Mouse (Mus musculus) myocyte (in vitro differentiated cells): ENCODE measurements around the gene Zfp729b. TPM values are rescaled to one million over a fixed set of nuclear protein-coding genes. Genes with fewer than 3 reads are reported as not detected.

Experiments
- H3K27me3 ChIP-seq: one replicate; pipeline ENCODE4 v1.6.1; 2011; ENCODE audit not compliant: control insufficient read depth, insufficient read depth, insufficient read length
- H3K36me3 ChIP-seq: one replicate; pipeline ENCODE4 v1.6.1; 2011; ENCODE audit not compliant: control insufficient read depth, insufficient read depth
- H3K4me2 ChIP-seq: one replicate; pipeline ENCODE4 v1.6.1; 2011; ENCODE audit warnings: low read depth, control low read depth
- H3K4me3 ChIP-seq: one replicate; pipeline ENCODE4 v1.5.1; 2011; ENCODE audit warnings: mild to moderate bottlenecking, control low read depth, moderate library complexity
- H3K79me2 ChIP-seq: one replicate; pipeline ENCODE4 v1.6.1; 2011; ENCODE audit not compliant: control insufficient read depth, insufficient read depth
- H3ac ChIP-seq: one replicate; pipeline ENCODE4 v1.6.1; 2011; ENCODE audit not compliant: control insufficient read depth, insufficient read length
- CEBPB ChIP-seq: IDR thresholded peaks from 2 replicates; pipeline ENCODE4 v1.6.1; 2011; ENCODE audit warnings: mild to moderate bottlenecking, moderate library complexity; ENCODE audit not compliant: poor library complexity, insufficient read depth, severe bottlenecking
- E2F4 ChIP-seq: IDR thresholded peaks from one replicate; pipeline ENCODE4 v1.6.1; 2011; ENCODE audit warnings: mild to moderate bottlenecking, control low read depth, moderate library complexity; ENCODE audit not compliant: insufficient read depth
- MAX ChIP-seq: IDR thresholded peaks from one replicate; pipeline ENCODE4 v1.6.1; 2011; ENCODE audit warnings: low read depth, mild to moderate bottlenecking, control low read depth
- MYOD1 ChIP-seq, 3 experiments: IDR thresholded peaks; one replicate each; pipeline ENCODE4 v1.6.1; 2011; ENCODE audit warnings: control low read depth in 2 of 3, low read depth in 2 of 3, mild to moderate bottlenecking in 2 of 3, moderate library complexity in 1 of 3; ENCODE audit not compliant: insufficient read length in 2 of 3, control insufficient read depth in 1 of 3
- MYOG ChIP-seq, 3 experiments: IDR thresholded peaks; one replicate each; pipeline ENCODE4 v1.6.1; 2011; ENCODE audit warnings: control low read depth in 2 of 3, low read depth in 2 of 3, mild to moderate bottlenecking in 2 of 3; ENCODE audit not compliant: insufficient read length in 2 of 3, control insufficient read depth in 1 of 3, insufficient read depth in 1 of 3
- POLR2A ChIP-seq: IDR thresholded peaks from one replicate; pipeline ENCODE4 v1.6.1; 2011; ENCODE audit warnings: low read depth, mild to moderate bottlenecking, control low read depth, moderate library complexity; ENCODE audit not compliant: insufficient read length
- POLR2AphosphoS2 ChIP-seq: IDR thresholded peaks from one replicate; pipeline ENCODE4 v1.6.1; 2011; ENCODE audit warnings: low read depth, control low read depth; ENCODE audit not compliant: insufficient read length
- REST ChIP-seq: IDR thresholded peaks from one replicate; pipeline ENCODE4 v1.6.1; 2011; ENCODE audit warnings: mild to moderate bottlenecking, control low read depth, moderate library complexity; ENCODE audit not compliant: insufficient read depth, insufficient read length
- SRF ChIP-seq: IDR thresholded peaks from one replicate; pipeline ENCODE4 v1.6.1; 2011; ENCODE audit warnings: low read depth; ENCODE audit not compliant: control insufficient read depth, insufficient read length
- TCF12 ChIP-seq: IDR thresholded peaks from one replicate; pipeline ENCODE4 v1.6.1; 2011; ENCODE audit warnings: mild to moderate bottlenecking, control low read depth; ENCODE audit not compliant: poor library complexity, insufficient read depth, severe bottlenecking
- TCF3 ChIP-seq: IDR thresholded peaks from one replicate; pipeline ENCODE4 v1.6.1; 2011; ENCODE audit warnings: low read depth, control low read depth; ENCODE audit not compliant: insufficient read length
- USF1 ChIP-seq: IDR thresholded peaks from one replicate; pipeline ENCODE4 v1.6.1; 2011; ENCODE audit warnings: low read depth, mild to moderate bottlenecking, control low read depth, moderate library complexity
- polyA plus RNA-seq: library from polyadenylated mRNA; unstranded; fragments of >200 nt; fragmentation: generic; extraction: Trizol; gene quantifications from one replicate; pipeline ENCODE4 v1.2.1, GENCODE M21; 2012; ENCODE audit warnings: missing spikeins

Gene Zfp729b
- polyA plus RNA-seq, 1 experiment = 0.86 TPM

DNA sequence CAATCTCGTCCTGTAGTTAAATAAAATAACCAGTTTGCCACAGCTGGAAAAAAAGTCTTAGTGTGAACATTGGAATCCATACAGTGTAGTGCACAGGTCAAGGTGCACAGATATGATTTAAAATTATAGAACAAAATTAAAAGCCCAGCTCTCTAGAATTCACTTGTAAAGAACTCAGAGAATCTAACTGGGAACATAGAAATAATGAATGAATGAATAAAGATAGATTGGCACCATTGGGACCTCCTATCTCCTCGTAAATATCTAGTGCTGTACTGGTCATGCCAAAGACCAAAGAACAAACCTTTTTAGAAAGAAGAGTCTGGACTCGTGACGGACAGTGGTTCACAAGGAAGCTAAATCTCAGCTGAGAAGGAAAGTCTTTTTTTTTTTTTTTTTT lies 55.8 kb downstream of the Zfp729b start, which contains the start of gene Zfp748:
Zfp748 (minus strand) TSS at position 101 of the 400 bp plus-strand sequence.
- H3ac ChIP-seq = peak within 1 kb of the TSS; percentile 90
- H3K27me3 ChIP-seq = no peaks in the 10 kb centered on the region
- H3K4me2 ChIP-seq = peak within 1 kb of the TSS; percentile 83
- H3K79me2 ChIP-seq = peaks cover 37% of the 10 kb centered on the region
- H3K36me3 ChIP-seq = no peaks in the 10 kb centered on the region
- peak within 1 kb of the TSS; percentile 68 for H3K4me3 ChIP-seq
- TF ChIP-seq MAX (no peak), TCF12 (no peak), MYOD1 (IDR thresholded peaks at IDR 0.05; ENCODE audit: control insufficient read depth in 1 of 3, insufficient read length in 2 of 3, low read depth in 2 of 3) (no peak), MYOG (IDR thresholded peaks at IDR 0.05; ENCODE audit: control insufficient read depth in 1 of 3, insufficient read depth in 1 of 3, insufficient read length in 2 of 3, low read depth in 2 of 3) (no peak), TCF3 (no peak), SRF (no peak), REST (no peak), POLR2AphosphoS2 (no peak), USF1 (no peak), CEBPB (no peak), E2F4 (no peak)

DNA sequence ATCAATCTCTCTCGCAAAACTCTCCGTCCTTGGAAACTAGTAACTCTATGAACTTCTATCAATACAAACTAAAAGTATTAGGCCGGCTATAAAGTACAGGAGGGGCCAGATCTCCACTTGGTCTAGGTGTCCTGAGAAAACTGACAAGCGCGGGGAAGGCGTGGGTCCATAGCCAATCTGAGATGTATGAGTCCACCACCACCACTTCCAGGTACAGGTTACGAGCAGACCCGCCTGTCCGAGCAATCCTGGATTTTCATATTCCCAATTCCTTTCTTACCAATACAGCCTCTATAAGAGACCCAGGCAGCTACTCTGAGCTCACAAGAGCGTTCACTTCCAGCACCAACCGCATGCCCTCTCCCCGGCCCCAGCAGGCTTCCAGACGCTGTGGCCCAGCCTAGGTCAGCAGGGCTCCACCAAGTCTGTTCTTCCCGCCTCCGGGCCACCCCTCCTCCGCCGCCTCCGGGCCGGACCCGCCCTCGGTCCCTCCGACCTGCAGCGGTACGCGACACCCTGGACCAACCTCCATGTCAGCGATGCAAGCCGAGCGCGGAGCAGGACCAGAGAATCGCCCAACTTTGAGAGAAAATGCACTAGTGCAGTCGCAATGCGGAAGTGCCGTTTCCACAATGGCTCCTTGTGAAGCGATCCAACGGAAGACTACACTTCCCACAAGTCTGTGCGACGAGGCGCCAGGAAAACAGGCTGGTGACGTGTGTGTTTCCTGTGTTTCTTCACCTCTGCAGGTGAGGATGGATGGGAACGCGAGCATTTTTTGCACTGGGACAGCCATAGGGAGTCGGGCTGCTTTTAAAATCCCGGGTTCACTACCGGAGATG lies 56.8 kb downstream of the Zfp729b start:
- no peaks in the 10 kb centered on the region for H3K27me3 ChIP-seq
- TF ChIP-seq POLR2AphosphoS2 = peak; percentile 59
- no peak for TF ChIP-seq SRF
- TF ChIP-seq POLR2A = peak; percentile 60
- H3K4me2 ChIP-seq = peak overlapping the region; percentile 83

DNA sequence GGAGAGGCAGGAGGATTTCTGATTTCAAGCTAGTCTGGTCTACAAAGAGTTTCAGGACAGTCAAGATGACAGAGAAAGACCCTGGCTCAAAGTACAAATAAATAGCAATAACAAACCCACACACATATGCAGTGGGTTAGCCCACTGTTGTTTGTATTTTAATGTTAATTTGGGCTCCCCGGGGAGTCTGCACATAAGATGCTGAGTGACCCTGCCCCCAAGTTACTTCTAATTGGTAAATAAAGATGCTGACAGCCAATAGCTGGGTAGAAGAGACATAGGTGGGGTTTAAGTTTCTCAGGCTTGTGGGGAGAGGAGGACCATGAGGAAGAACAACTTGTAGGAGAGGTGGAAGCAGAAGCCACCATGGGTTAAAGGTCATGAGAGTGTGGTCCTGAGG lies 63.6 kb downstream of the Zfp729b start:
- Histone ChIP-seq H3K36me3 (peaks cover 28% of the 10 kb centered on the region), H3K27me3 (no peaks in the 10 kb centered on the region), H3ac (no peak overlapping the region), H3K4me3 (no peak overlapping the region), H3K79me2 (peaks cover 26% of the 10 kb centered on the region), H3K4me2 (no peak overlapping the region)
- TF ChIP-seq CEBPB (no peak), POLR2A (no peak), MYOG (IDR thresholded peaks at IDR 0.05; ENCODE audit: control insufficient read depth in 1 of 3, insufficient read depth in 1 of 3, insufficient read length in 2 of 3, low read depth in 2 of 3) (no peak), REST (no peak), SRF (no peak), POLR2AphosphoS2 (no peak), E2F4 (no peak), MYOD1 (IDR thresholded peaks at IDR 0.05; ENCODE audit: control insufficient read depth in 1 of 3, insufficient read length in 2 of 3, low read depth in 2 of 3) (no peak), USF1 (no peak), TCF3 (no peak), TCF12 (no peak), MAX (no peak)

More for the DNA sequence above, 56.8 kb downstream of the Zfp729b start:
- Histone ChIP-seq H3K79me2 (peaks cover 43% of the 10 kb centered on the region), H3K36me3 (no peaks in the 10 kb centered on the region), H3ac (peak overlapping the region; percentile 90), H3K4me3 (peak overlapping the region; percentile 68)

Other genes starting within 250 kb of the Zfp729b start
- 1.3 TPM for gene Gm28044, start 249.2 kb downstream of the Zfp729b start, polyA plus RNA-seq
- 0.12 TPM for gene Zfp953, start 249.1 kb downstream of the Zfp729b start, polyA plus RNA-seq
- 1.0 TPM for gene Gm28041, start 234.0 kb downstream of the Zfp729b start, polyA plus RNA-seq
- 0.04 TPM for gene Zfp456, start 233.9 kb downstream of the Zfp729b start, polyA plus RNA-seq
- 1.1 TPM for gene Zfp429, start 209.9 kb downstream of the Zfp729b start, polyA plus RNA-seq
- gene Zfp459, start 188.3 kb downstream of the Zfp729b start, polyA plus RNA-seq = not detected
- 1.4 TPM for gene Zfp874a, start 158.1 kb downstream of the Zfp729b start, polyA plus RNA-seq
- 1.8 TPM for gene Zfp874b, start 125.4 kb downstream of the Zfp729b start, polyA plus RNA-seq
- 1.6 TPM for gene Zfp58, start 109.2 kb downstream of the Zfp729b start, polyA plus RNA-seq
- not detected for gene Gm26965, start 83.6 kb downstream of the Zfp729b start, polyA plus RNA-seq
- 18.0 TPM for gene Zfp87, start 83.5 kb downstream of the Zfp729b start, polyA plus RNA-seq
- 0.68 TPM for gene Zfp748, start 55.9 kb downstream of the Zfp729b start, polyA plus RNA-seq
- 0.30 TPM for gene Gm49345, start 28.1 kb upstream of the Zfp729b start, polyA plus RNA-seq
- gene Zfp729a, start 28.1 kb upstream of the Zfp729b start, polyA plus RNA-seq = 0.88 TPM
- gene Zfp738, start 77.4 kb upstream of the Zfp729b start, polyA plus RNA-seq = 0.52 TPM
- 1.3 TPM for gene Zfp65, start 119.5 kb upstream of the Zfp729b start, polyA plus RNA-seq
- gene Zfp85, start 145.5 kb upstream of the Zfp729b start, polyA plus RNA-seq = 0.66 TPM
- 0.08 TPM for gene Zfp493, start 170.0 kb upstream of the Zfp729b start, polyA plus RNA-seq
- 0.17 TPM for gene Zfp273, start 204.0 kb upstream of the Zfp729b start, polyA plus RNA-seq
- gene Gm10037, start 221.4 kb upstream of the Zfp729b start, polyA plus RNA-seq = not detected